Mouse (Mus musculus) heart, embryonic 10.5 days (tissue): ENCODE data around the gene Slc43a2. TPM values are rescaled to one million over a fixed set of nuclear protein-coding genes. Genes with fewer than 3 reads are reported as not detected.

Source experiments
- DNase-seq: peaks from one replicate; pipeline ENCODE4 v3.0.0-alpha.2; 2017; ENCODE audit warnings: low spot score
- H3K27ac ChIP-seq: fragments of 300-500 bp; sonication (generic); 2 replicates; pipeline ENCODE4 v1.5.1; 2016; ENCODE audit warnings: mild to moderate bottlenecking
- H3K27me3 ChIP-seq: fragments of 300-500 bp; sonication (generic); 2 replicates; pipeline ENCODE4 v1.6.1; 2016; ENCODE audit warnings: mild to moderate bottlenecking; ENCODE audit not compliant: poor library complexity, insufficient read depth, severe bottlenecking
- H3K36me3 ChIP-seq: fragments of 300-500 bp; sonication (generic); 2 replicates; pipeline ENCODE4 v1.6.1; 2016; ENCODE audit warnings: mild to moderate bottlenecking, moderate library complexity
- H3K4me1 ChIP-seq: fragments of 300-500 bp; sonication (generic); 2 replicates; pipeline ENCODE4 v1.6.1; 2016; ENCODE audit warnings: mild to moderate bottlenecking
- H3K4me3 ChIP-seq: fragments of 300-500 bp; sonication (generic); 2 replicates; pipeline ENCODE4 v1.5.1; 2016; ENCODE audit warnings: mild to moderate bottlenecking, moderate library complexity
- H3K9me3 ChIP-seq: fragments of 300-500 bp; sonication (generic); 2 replicates; pipeline ENCODE4 v1.6.1; 2016; ENCODE audit warnings: mild to moderate bottlenecking, moderate library complexity
- WGBS: fragments of 180-500 bp; shearing (Covaris S2); methylation state at CpG from one replicate; pipeline ENCODE4 v1.1.7; 2016; 5-methylcytosine and 5-hydroxymethylcytosine counted together
- polyA plus RNA-seq: library from polyadenylated mRNA; unstranded; fragments of >200 nt; fragmentation: Nextera tagmentation; extraction: Ambion mirVana; gene quantifications from 2 replicates; pipeline ENCODE4 v1.2.1, GENCODE M21; 2016

Gene Slc43a2
- polyA plus RNA-seq, 1 experiment from 2014 or later, result 5.5 TPM

- Histone ChIP-seq H3K27me3 (0 out of 2 replicates have a peak, but pooled peaks cover 3% of the 10 kb centered on the region), H3K4me3 (peak overlapping the region; percentile 84), H3K4me1 (peaks cover 41% of the 10 kb centered on the region), H3K9me3 (no peaks in the 10 kb centered on the region), H3K36me3 (no peaks in the 10 kb centered on the region), H3K27ac (peak overlapping the region; percentile 95)
- peak; percentile 74 for DNase-seq
- WGBS, result 13% methylated on average over 38 of the region's 38 CpGs
Observed at GRCm38 (mm10) chr11:75532340-75533277, 1.1 kb downstream of the Slc43a2 start.

DNA sequence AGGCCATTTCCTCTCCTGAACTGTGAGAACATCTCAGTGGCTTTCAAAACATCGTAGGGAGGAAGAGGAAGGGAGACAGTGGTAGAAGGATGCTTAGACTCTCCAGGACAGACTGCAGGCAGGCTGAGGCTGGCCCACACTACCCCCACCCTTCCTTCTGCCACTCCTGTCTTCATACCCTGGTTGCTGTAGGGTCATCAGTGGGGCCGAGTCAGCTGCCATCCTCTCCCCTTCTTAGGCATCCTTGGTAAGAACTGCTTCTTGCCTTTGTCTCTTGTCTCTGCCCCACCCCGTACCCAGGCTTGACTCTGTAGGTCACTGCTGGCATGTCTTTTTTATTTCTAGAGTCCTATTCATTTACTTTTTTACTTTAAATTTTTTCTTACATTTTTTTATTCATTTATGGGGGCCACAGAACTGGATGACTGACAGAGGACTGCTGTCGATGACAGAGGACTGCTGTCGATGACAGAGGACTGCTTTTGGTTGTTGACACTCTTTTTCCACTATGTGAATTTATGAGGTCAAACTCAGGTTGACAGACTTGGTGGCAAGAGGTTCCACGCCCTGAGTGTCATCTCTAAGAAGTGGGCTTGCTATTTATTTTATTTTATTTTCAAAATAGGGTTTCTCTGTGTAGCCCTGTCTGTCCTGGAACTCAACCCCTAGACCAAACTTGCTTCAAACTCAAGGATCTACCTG is 2.0 kb downstream of the Slc43a2 start:
- DNase-seq, result no peak
- Histone ChIP-seq H3K4me1 (peaks cover 50% of the 10 kb centered on the region), H3K4me3 (peak overlapping the region; percentile 29; the same call in 1 of the 2 replicates), H3K9me3 (no peaks in the 10 kb centered on the region), H3K27me3 (peaks cover 7% of the 10 kb centered on the region; the same call in 1 of the 2 replicates), H3K27ac (no peak overlapping the region; the same call in 1 of the 2 replicates), H3K36me3 (no peaks in the 10 kb centered on the region)
- WGBS, result 78% methylated on average over 6 of the region's 6 CpGs

DNA sequence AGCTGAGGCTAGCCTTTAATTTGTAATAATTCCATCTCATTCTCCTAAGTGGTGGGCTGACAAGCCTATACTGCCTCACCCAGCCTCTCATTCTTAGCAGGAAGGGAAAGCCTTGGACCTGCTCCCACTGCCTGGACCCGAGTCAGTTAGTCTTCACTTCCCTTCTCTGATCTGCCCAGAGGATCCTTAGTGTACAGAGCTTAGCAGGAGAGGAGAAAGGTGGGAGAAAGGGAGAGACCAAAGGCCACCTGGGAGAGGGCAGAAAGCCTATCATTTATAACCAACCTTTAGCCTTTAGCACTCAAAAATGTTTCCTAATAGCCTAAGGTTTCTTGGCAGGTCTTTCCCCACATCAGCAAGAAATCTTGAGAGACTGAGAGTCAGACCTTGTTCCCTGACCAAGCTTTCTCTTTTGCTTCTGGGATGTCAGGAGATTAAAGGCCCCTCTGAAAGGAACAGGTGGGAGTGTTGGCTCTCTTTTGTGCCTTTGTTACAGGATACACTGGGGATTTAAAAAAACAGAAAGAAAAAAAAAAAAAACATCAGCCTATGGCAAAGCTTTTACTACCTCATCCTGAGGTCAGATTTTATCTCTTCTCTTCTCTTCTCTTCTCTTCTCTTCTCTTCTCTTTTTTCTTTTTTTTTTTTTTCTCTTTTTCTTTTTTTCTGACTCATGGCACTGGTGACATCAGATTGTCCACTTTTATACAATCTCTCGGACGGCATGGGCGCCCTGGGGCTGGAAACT is 3.0 kb downstream of the Slc43a2 start:
- H3K4me1 ChIP-seq, result peaks cover 56% of the 10 kb centered on the region
- 34% methylated on average over 4 of the region's 4 CpGs for WGBS
- H3K27ac ChIP-seq, result peak overlapping the region; percentile 49; the same call in 1 of the 2 replicates
- no peaks in the 10 kb centered on the region for H3K9me3 ChIP-seq
- no peaks in the 10 kb centered on the region for H3K36me3 ChIP-seq
- H3K27me3 ChIP-seq, result peaks cover 9% of the 10 kb centered on the region; the same call in 1 of the 2 replicates
- H3K4me3 ChIP-seq, result no peak overlapping the region
- DNase-seq, result no peak

DNA sequence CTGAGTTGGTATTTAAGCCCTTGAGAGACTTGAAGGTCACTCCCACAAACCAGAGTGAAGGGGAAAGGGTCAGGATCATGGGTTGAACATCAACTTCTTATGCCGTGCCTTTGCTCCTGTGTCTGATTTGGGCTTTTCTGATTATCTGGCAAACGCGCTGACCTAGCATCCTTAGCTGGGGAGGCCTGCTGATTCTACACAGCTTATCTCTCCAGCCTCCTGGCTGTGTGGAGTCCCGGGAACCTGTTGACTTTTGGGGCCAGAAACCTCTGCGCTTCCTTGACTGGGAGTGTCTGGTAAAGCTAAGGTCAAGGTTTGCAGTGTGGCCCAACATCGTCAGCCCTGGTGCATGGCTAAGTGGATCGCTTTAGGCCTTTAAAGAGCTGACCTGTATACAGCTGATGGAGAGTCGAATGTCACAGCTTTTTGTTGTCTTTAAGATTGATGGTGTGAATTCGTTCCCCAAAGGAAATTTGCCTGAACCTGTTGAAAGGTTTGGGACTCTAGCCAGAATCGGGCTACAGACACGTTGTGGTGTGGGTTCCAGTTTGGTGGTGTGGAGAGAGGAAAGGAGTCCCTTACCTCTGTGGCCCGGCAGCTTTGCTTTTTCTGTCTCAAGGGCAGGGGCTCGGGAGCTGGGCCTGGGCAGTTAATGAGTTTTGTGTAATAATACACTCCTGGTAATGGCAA is 3.8 kb downstream of the Slc43a2 start:
- Histone ChIP-seq H3K27ac (peak overlapping the region; percentile 12; the same call in 1 of the 2 replicates), H3K4me3 (no peak overlapping the region), H3K27me3 (peaks cover 9% of the 10 kb centered on the region; the same call in 1 of the 2 replicates), H3K9me3 (no peaks in the 10 kb centered on the region), H3K36me3 (no peaks in the 10 kb centered on the region), H3K4me1 (peaks cover 58% of the 10 kb centered on the region)
- peak; percentile 79 for DNase-seq
- WGBS, result 29% methylated on average over 13 of the region's 13 CpGs

- WGBS, result 87% methylated on average over 12 of the region's 12 CpGs
- Histone ChIP-seq H3K4me1 (peaks cover 63% of the 10 kb centered on the region), H3K4me3 (no peak overlapping the region), H3K27ac (no peak overlapping the region), H3K36me3 (no peaks in the 10 kb centered on the region), H3K27me3 (peaks cover 9% of the 10 kb centered on the region; the same call in 1 of the 2 replicates), H3K9me3 (no peaks in the 10 kb centered on the region)
- DNase-seq, result no peak
Observed at GRCm38 (mm10) chr11:75536255-75537024, 4.9 kb downstream of the Slc43a2 start.

DNA sequence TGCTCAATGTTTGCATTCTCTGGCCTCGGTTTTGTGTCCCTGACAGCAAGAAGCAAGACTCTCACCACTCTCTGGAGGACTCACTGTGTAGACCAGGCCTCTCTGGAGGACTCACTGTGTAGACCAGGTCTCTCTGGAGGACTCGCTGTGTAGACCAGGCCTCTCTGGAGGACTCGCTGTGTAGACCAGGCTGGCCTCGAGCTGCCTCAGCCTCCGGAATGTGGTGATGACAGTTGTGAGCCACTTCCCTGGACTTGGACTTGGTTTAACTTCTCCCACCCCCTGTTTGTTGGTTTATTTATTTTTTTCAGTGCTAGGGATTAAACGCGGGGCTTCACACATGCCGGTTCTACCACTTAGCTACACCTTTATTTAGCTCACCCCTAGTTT is 5.5 kb downstream of the Slc43a2 start:
- Histone ChIP-seq H3K4me1 (peaks cover 59% of the 10 kb centered on the region), H3K27me3 (peaks cover 9% of the 10 kb centered on the region; the same call in 1 of the 2 replicates), H3K9me3 (no peaks in the 10 kb centered on the region), H3K36me3 (no peaks in the 10 kb centered on the region), H3K27ac (peak overlapping the region; percentile 83; the same call in 1 of the 2 replicates), H3K4me3 (no peak overlapping the region)
- DNase-seq, result no peak
- 79% methylated on average over 8 of the region's 8 CpGs for WGBS

GRCm38 (mm10) chr11:75537491-75538183 is 6.1 kb downstream of the Slc43a2 start:
- H3K27ac ChIP-seq, result peak overlapping the region; percentile 83
- H3K4me1 ChIP-seq, result peaks cover 59% of the 10 kb centered on the region
- no peak overlapping the region for H3K4me3 ChIP-seq
- no peak for DNase-seq
- 45% methylated on average over 11 of the region's 11 CpGs for WGBS
- H3K9me3 ChIP-seq, result no peaks in the 10 kb centered on the region
- peaks cover 9% of the 10 kb centered on the region; the same call in 1 of the 2 replicates for H3K27me3 ChIP-seq
- no peaks in the 10 kb centered on the region for H3K36me3 ChIP-seq

DNA sequence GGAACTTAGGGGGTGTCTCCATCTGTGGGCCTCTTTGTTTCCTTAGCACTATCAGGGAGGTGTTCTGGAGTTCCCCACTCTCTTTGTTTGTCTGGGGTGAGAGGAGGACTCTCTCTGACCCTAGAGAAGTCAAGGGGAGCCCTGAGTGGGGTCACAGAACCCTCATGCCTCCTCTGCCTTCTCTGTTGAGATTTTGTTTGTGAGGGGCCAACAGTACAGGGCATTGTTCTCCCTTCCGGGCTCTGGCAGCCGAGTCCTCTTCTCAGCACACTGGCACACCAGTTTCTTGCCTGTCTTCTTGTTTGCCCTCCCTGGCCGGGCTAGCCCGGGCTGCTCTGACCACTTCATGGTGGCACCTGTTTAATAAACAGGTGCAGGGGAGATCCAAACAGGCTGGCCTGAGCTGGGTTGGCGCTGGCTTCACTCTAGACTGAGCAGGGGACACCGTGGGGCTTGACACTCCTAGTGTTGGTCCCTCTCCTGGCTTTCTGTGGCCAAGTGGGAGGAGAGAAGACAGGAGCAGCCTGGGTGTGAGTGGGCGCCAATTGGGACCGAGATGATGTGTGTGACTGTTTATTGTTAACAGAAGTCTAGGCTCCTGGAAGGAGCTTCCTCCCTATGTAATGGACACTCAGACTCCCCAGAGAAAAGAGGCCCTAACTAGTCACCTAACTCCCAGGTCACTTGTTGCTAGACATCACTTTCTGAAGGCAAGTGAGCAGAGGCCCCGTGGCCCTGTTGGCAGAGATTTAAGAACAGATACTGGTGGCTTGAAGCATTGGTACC is 6.9 kb downstream of the Slc43a2 start:
- Histone ChIP-seq H3K36me3 (no peaks in the 10 kb centered on the region), H3K27me3 (peaks cover 6% of the 10 kb centered on the region; the same call in 1 of the 2 replicates), H3K27ac (peak overlapping the region; percentile 83), H3K4me1 (peaks cover 55% of the 10 kb centered on the region), H3K9me3 (no peaks in the 10 kb centered on the region), H3K4me3 (no peak overlapping the region)
- 68% methylated on average over 9 of the region's 9 CpGs for WGBS
- no peak for DNase-seq

DNA sequence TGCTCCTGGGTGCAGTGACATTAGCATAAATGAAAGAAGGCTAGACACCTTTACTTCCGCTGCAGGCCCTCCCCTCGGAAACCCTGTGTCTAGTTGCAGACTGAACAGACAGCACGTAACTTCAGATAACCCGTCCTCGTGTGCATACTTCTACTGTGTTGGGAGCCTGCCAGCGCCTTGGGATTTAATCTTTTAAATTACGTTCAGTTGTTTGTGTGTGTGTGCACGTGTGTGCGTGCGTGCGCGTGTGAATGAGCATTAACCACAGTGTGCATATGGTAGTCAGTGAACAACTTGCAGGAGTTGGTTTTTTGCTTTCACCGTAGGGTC is 7.4 kb downstream of the Slc43a2 start:
- no peak for DNase-seq
- whole genome bisulfite sequencing, result 86% methylated on average over 13 of the region's 13 CpGs
- H3K4me3 ChIP-seq, result no peak overlapping the region
- H3K4me1 ChIP-seq, result peaks cover 55% of the 10 kb centered on the region
- no peaks in the 10 kb centered on the region for H3K36me3 ChIP-seq
- no peak overlapping the region for H3K27ac ChIP-seq
- peaks cover 6% of the 10 kb centered on the region; the same call in 1 of the 2 replicates for H3K27me3 ChIP-seq
- H3K9me3 ChIP-seq, result no peaks in the 10 kb centered on the region

GRCm38 (mm10) chr11:75540209-75540608 is 8.7 kb downstream of the Slc43a2 start:
- Histone ChIP-seq H3K27ac (peak overlapping the region; percentile 29; the same call in 1 of the 2 replicates), H3K36me3 (peaks cover 4% of the 10 kb centered on the region; the same call in 1 of the 2 replicates), H3K9me3 (no peaks in the 10 kb centered on the region), H3K27me3 (peaks cover 6% of the 10 kb centered on the region; the same call in 1 of the 2 replicates), H3K4me3 (no peak overlapping the region), H3K4me1 (peaks cover 56% of the 10 kb centered on the region)
- 78% methylated on average over 8 of the region's 8 CpGs for WGBS
- no peak for DNase-seq
